Mouse (Mus musculus): Measurements from ENCODE around the gene Crybg2.

Crybg2 gene

DNA sequence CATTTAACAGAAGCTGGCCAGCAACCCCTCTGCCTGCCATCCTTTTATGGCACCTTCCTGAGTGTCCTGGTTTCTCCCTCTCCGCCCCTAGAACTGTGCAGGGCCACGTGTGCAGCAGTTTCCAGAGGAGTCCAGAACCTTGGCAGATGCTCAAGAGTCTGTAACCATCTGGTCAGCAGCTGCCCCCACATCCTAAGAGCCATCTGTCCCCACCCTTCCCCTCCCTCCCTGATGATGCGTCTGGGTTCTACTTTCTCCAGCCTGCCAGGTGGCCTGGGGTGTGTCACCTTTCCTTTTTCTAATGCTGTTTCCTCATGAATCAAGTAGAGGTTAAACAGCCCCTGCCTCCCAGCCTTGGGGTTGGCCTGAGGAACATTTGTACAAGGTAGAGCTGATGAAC lies 61.7 kb downstream of the Crybg2 start:
- DNase-seq = peak; percentile 49 to 52

DNA sequence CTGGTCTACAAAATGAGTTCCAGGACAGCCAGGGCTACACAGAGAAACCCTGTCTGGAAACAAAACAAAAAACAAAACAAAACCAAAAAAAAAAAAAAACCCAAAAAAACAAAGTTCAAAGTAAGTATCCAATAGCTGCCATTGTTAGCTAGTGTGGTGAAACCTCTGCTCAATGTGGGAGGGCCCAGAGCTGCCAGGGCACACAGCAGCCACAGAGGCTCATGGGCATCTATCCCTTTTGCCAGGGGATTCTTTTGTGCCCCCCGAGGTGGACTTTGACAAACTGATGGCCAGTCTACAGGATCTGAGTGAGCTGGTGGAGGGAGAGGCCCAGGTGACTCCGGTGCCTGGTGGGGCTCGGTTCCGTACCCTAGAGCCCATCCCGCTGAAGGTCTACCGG lies 62.5 kb downstream of the Crybg2 start:
- DNase-seq = no peak

GRCm38 (mm10) chr4:134123680-134124551 lies 63.3 kb downstream of the Crybg2 start:
- peak; percentile 75 to 78 for DNase-seq

GRCm38 (mm10) chr4:134125383-134126060 lies 64.9 kb downstream of the Crybg2 start:
- peak in 1 of 2 experiments; percentile 35 for DNase-seq

DNA sequence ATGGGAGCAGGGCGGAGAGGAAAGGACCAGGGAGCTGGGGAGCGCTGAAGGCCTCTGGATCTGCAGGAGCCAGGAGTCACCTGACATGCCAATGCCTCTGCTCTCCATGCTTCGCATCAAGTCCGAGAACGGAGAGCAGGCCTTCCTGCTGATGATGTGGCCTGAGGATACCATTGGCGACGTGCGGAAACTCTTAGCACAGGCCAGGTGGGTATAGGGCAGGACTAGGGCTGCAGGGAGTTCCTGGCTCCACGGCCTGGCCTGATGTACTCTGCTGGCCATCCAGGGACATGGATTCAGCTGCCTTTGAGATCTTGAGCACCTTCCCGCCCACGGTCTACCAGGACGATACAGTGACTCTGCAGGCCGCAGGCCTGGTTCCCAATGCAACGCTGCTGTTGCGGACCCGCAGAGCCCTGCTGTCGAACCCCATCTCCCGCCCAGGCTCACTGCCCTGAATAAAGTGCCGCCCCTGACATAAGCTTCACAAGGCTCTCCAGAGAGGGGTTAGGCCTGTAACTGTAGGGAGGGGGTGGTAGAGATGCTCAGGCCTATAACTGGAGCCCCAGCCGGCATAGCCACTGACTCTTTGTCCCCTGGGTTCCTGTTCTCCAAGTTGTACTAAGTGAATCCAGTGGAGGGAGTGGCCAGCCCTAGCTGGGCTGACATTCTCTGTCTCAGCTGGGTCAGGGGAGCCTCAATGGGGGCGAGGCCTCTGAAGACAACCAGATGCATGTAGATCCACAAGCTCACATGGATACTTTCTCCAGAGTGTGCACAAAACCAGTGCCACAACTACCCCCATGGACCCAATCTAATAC lies 65.9 kb downstream of the Crybg2 start:
- DNase-seq = no peak

- no peak for DNase-seq
Observed at GRCm38 (mm10) chr4:134127121-134127455, 66.5 kb downstream of the Crybg2 start.

DNA sequence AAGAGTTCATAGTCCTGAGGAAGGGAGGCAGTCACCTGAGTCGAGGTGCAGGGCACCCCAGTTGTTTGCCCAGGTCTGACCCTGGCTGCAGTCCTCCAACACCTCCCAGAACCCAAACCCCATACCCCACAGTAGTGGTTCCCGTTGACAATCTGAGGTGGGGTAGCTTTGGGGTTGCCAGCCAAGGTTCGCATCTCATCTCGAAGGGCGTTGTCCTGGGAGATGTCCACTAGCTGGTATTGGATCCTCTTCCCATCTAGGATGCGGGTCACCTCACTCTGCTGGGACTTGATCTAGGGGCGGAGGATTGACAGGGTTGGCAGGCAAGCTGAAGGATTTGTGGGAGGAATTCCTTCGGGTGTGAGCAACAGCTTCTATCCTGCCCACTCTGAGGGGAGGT lies 67.2 kb downstream of the Crybg2 start:
- peak in 1 of 2 experiments; percentile 16 for DNase-seq

DNA sequence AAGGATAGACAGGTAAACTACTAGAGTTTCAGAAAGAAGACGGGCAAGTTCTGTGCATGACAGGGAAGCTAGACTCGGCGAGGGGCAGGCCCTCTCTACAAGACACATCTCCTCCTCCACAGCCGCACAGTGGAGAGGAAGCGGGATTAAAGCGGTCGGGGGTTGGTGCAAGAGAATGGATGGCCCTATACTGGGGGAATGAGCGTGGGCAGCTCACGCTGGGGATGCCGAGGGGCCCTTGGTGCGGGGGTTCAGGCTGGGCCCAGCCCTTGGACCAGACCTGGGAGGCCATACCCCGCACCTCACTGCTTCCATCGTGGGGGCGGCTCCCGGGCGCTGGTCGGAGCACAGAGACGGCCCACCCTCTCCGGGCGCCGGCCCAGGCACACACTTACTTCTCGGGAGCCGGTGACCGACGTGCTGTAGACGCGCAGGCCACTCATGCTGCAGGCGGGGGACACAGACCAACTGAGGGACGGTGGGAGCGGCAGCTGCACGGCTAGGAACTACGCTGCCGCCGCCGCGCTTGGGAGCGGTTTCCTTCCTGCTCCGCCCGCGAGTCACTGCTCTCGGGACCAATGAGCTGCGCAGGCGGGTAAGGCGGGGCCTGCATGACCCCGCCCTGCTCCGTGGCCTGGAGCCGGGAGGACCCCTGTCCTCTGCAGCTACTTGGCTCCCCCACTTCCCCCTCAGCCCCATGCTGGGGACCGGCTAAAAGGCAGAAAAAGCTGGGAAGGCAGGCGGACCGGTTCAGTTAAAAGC lies 67.8 kb downstream of the Crybg2 start, which contains the start of gene Sh3bgrl3:
Sh3bgrl3 (minus strand) TSS at position 569 of the 762 bp plus-strand sequence.
- DNase-seq = peak; percentile 89 to 92

- no peak for DNase-seq
Observed at GRCm38 (mm10) chr4:134128983-134129362, 68.4 kb downstream of the Crybg2 start.

DNA sequence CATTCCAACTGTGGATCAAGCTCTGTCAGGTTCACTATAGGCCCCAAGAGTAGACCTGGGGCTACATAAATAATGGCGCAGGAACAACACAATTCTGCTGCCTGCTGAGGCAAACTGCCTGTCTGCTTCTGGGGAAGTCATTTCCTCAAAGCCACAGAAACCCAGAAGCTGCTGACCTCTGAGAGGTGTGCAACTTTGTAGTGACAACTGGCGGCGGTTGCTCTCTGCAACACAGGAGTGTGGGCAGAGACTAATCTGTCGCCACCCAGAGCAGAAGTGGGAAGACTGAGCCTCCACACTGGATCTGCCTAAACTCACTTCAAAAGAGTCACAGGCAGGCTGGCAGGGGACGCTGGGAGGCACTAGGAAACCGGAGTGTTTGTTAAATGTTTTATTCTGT lies 68.9 kb downstream of the Crybg2 start:
- no peak for DNase-seq

DNA sequence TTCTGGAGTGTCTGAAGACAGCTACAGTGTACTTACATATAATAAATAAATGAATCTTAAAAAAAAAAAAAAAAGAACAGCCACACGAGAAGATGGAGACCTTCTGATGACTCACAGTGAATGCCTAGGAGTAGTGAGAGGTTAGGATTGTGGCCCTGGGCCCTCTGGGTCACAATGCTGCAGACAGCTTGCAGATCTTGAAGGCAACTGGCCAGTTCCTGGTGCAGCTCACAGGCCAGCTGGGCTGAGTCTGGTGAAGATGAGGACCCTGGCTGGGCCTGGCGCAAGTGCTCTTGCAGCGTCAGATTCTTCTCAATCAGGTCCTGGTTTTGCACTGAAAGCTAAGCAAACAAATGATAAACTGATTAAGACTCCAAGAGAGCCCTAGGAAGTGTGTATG lies 71.5 kb downstream of the Crybg2 start:
- no peak for DNase-seq

DNA sequence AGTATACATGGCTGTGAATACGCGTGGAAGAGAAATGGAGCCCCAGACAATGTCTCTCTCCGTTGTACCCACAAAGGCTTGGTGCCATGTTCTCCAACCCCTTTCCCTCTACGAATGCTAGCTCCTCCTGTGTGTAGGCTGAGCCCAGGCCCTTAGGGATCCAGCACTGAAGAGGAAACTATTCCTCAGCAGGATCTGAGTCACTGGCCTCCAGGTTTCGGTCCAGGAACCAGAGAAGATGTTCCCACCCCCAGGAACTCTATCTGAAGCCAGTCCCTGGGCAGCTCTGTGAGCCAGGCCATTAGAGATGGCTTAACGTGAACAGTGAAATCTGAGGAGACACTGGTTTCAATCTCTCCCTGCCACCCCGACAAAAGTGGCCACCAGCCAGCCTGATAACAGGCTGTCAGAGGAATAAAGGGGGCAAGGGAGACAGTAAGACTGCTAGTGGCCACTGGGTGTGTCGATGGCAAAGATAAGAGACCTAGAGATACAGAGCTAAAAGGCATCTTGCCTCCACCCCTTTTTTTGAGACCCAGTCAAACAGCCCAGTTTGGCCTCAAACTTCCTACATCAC lies 72.0 kb downstream of the Crybg2 start:
- DNase-seq = no peak

DNA sequence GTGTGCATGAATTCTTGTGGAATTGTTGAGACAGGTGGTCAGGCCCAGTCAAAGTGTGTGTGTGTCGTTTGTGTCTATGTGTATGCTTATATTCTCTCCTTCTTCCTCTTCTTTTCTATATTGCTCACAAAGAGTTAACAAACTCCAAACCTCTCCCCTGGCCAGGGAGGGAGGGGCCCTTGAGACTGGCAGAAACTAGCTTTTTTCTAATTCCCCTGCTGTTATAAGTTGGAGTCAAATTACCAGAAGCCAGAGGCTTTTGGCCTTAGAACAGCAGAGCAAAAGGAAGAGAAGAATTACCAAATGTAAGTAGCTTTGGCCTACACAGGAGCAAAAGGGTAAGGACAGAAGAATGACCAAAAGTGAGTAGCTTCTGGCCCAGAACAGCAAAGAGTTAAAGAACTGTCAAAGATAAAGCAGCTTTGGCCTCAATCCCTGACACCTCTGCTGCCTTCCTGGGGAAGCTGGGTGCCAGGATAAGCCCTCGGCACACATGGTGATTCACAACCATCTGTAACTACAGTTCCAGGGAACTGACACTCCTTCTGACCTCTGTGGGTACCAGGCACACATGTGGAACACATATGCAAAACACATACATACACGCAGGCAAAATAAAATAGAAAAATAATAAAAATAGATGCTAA lies 75.8 kb downstream of the Crybg2 start:
- no peak for DNase-seq

DNA sequence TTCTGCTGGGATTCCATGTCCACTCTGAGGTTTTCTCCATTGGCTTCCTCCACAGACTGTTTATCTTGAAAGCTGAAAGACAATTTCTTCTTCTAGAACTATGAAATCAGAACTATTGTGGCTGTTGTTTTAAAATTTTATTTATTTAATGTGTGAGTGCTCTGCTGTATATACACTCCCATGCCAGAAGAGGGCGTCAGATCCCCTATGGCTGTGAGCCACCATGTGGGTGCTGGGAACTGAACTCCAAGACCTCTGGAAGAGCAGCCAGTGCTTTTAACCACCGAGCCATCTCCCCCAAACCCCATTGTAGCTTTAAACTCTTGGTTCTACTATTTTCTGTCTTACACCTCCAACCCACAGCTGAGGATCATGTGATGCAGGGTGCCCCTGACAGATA lies 78.2 kb downstream of the Crybg2 start:
- DNase-seq = no peak

Data from cerebellum, postnatal 10 days (tissue).